Mouse (Mus musculus) neural tube, embryonic 15.5 days (tissue): ENCODE data around the gene Usp32. TPM values are rescaled to one million over a fixed set of nuclear protein-coding genes. Genes with fewer than 3 reads are reported as not detected.

Experiments used
- ATAC-seq: fragments of 200-750 bp; cut with Nextera tagmentation; 2 replicates; pipeline ENCODE4 v1.8.0; 2017; ENCODE audit warnings: mild to moderate bottlenecking, moderate TSS enrichment, moderate library complexity; ENCODE audit not compliant: low FRiP score
- H3K27ac ChIP-seq: fragments of 300-500 bp; sonication (generic); replicated peaks from 2 replicates; pipeline ENCODE4 v1.5.1; 2015; ENCODE audit warnings: mild to moderate bottlenecking, inconsistent platforms
- H3K27me3 ChIP-seq: fragments of 300-500 bp; sonication (generic); replicated peaks from 2 replicates; pipeline ENCODE4 v1.6.1; 2015; ENCODE audit warnings: inconsistent platforms
- H3K36me3 ChIP-seq: fragments of 300-500 bp; sonication (generic); 2 replicates; pipeline ENCODE4 v1.6.1; 2015; ENCODE audit warnings: inconsistent platforms
- H3K4me1 ChIP-seq: fragments of 300-500 bp; sonication (generic); 2 replicates; pipeline ENCODE4 v1.6.1; 2015; ENCODE audit warnings: inconsistent platforms
- H3K4me2 ChIP-seq: fragments of 300-500 bp; sonication (generic); 2 replicates; pipeline ENCODE4 v1.6.1; 2015; ENCODE audit warnings: inconsistent platforms, mild to moderate bottlenecking, moderate library complexity
- H3K4me3 ChIP-seq: fragments of 300-500 bp; sonication (generic); replicated peaks from 2 replicates; pipeline ENCODE4 v1.5.1; 2015; ENCODE audit warnings: mild to moderate bottlenecking, inconsistent platforms
- H3K9ac ChIP-seq: fragments of 300-500 bp; sonication (generic); replicated peaks from 2 replicates; pipeline ENCODE4 v1.6.1; 2015; ENCODE audit warnings: mild to moderate bottlenecking, inconsistent platforms
- H3K9me3 ChIP-seq: fragments of 300-500 bp; sonication (generic); replicated peaks from 2 replicates; pipeline ENCODE4 v1.6.1; 2016; ENCODE audit warnings: inconsistent platforms
- WGBS: fragments of 180-500 bp; shearing (Covaris S2); methylation state at CpG from one replicate; pipeline ENCODE4 v1.1.7; 2015; ENCODE audit warnings: mixed read lengths; 5-methylcytosine and 5-hydroxymethylcytosine counted together
- polyA plus RNA-seq: library from polyadenylated mRNA; unstranded; fragments of >200 nt; fragmentation: Nextera tagmentation; extraction: Ambion mirVana; gene quantifications from 2 replicates; pipeline ENCODE4 v1.2.1, GENCODE M21; 2015

Usp32 gene
- 9.9 and 10.6 TPM in 2 replicates for polyA plus RNA-seq

DNA sequence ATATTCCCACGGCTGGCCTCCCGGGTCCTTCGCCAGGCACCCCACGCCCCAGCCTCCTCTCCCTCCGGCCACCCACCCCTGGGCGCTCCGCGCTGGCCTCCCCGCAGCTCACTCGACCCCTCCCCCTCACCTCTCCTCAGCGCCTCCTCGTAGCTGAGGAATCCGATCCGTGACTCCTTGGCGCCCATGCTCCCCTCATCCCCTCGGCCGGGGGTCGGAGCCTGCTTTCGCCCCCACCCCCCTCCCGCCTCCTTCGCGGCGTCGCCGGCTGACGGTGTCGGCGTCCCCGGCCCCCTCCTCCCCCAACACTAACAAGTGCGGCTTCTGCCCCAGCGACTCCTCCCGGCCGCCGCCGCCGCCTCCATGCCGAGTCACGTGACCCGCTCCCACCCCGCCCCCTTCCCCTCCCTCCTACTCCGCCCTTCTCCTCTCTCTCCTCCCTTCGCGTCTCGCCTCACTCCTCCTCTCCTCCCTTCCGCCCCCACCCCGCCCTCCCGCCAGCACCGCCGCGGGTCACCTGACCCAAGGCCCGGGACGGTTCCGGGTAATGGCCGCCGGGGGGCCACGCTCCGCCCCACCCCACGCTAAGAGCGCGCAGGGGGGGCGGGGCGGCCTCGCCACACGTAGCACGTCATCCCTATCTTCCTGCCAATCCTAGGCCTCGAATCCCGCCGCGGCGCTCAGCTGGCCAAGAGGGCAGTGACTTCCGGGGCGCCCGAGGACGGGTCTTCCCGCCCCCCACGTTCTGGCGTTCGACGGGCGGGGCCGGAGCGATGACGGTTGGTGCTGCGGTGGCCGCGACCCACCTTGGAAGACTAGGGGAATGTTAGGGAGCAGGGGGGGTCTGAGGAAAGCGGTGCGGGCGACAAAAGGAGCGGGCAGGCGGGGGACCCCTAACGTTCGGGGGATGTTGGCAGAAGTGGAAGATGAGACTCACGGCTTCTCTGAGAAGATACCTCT lies at the start of gene Usp32:
Gene Usp32, minus strand, starts transcription at position 581 of the 960 bp plus-strand sequence.
- Histone ChIP-seq H3K4me2 (peak within 1 kb of the TSS; percentile 70), H3K27ac (peak within 1 kb of the TSS; percentile 93), H3K36me3 (no peaks in the 10 kb centered on the region), H3K4me1 (peaks cover 20% of the 10 kb centered on the region), H3K27me3 (no peaks in the 10 kb centered on the region), H3K9ac (peak within 1 kb of the TSS; percentile 87), H3K9me3 (no peaks in the 10 kb centered on the region), H3K4me3 (peak within 1 kb of the TSS; percentile 86)
- WGBS: 1% methylated on average over 70 of the region's 94 CpGs
- peak; percentile 97 for ATAC-seq

- peaks cover 41% of the 10 kb centered on the region for H3K36me3 ChIP-seq
- no peak for ATAC-seq
- no peak overlapping the region for H3K27ac ChIP-seq
These were observed 49.1 kb upstream of the Usp32 start for GRCm38 (mm10) chr11:85189110-85189509.

DNA sequence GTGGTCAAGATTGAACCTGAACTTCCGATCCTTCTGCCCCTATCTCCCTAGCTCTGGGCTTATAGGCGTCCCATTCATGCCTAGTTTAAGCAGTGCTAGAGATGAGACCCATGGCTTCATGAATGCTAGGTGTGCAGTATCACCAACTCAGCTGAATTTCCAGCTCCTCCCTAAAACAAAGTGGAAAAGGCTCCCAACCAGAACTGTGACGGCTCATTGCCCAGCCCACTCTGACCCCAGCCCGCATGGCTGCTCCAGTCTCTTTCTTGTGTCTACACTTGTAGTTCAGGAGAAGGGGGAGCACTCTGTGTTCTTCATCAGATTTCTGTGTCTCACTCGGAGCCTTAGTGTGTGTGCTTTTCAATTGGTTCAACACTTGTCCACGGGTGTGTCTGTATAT lies 44.9 kb upstream of the Usp32 start:
- Histone ChIP-seq H3K9me3 (no peaks in the 10 kb centered on the region), H3K4me2 (no peak overlapping the region), H3K27me3 (no peaks in the 10 kb centered on the region), H3K36me3 (peaks cover 8% of the 10 kb centered on the region), H3K27ac (no peak overlapping the region), H3K4me1 (peaks cover 9% of the 10 kb centered on the region), H3K9ac (no peak overlapping the region), H3K4me3 (no peak overlapping the region)
- 95% methylated on average over 6 of the region's 6 CpGs for WGBS
- no peak for ATAC-seq

More at GRCm38 (mm10) chr11:85189110-85189509, 49.1 kb upstream of the Usp32 start:
- H3K9ac ChIP-seq: no peak overlapping the region
- no peaks in the 10 kb centered on the region for H3K27me3 ChIP-seq
- no peaks in the 10 kb centered on the region for H3K9me3 ChIP-seq
- WGBS: 97% methylated on average over 4 of the region's 4 CpGs
- no peak overlapping the region for H3K4me3 ChIP-seq
- H3K4me1 ChIP-seq: no peaks in the 10 kb centered on the region
- H3K4me2 ChIP-seq: no peak overlapping the region

DNA sequence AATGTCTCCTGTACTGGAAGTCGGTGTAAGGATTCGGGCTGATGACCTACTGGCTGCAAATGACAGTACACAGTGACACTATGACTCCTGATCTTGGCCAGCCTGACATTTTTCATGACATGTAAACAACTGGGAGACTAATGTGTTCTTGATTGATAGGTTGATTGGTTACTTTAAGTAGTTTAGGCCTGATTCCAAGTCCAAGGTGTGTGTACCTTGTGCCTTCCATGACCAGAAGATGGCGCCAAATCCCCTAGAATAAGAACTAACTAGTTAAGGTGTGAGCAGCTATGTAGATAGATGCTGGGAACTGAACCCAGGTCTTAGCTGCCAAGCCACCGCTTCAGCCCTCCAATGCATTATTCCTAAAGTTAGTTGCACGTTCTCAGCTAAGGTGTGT lies 44.1 kb upstream of the Usp32 start:
- ATAC-seq: no peak
- Histone ChIP-seq H3K27me3 (no peaks in the 10 kb centered on the region), H3K27ac (no peak overlapping the region), H3K4me2 (no peak overlapping the region), H3K9ac (no peak overlapping the region), H3K4me1 (peaks cover 9% of the 10 kb centered on the region), H3K36me3 (peaks cover 2% of the 10 kb centered on the region), H3K4me3 (no peak overlapping the region), H3K9me3 (no peaks in the 10 kb centered on the region)
- WGBS: 68% methylated on average over 5 of the region's 5 CpGs

DNA sequence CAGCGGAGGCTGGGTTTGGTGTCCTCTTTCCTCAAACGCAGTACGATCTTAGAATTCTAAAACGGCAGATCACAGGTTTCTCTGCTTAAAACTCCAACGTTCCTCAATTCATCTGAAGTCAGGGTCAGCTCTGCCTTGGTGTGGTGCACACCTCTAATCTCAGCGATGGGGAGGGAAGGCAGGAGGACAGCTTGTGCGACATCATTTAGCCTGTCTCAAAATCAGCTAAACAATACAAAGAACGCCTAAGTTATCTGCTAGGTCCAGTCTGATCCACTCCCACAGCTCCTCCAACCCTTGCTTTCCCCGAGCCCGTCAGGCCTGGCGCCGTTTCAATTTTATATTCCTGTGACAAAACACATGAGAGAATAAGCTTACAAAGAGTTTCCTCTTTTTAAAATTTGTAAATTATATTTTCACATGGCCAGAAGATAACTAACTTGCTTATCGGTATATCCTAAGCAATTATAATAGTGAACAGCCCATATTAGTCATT lies 43.4 kb upstream of the Usp32 start:
- 25% methylated on average over 13 of the region's 13 CpGs for WGBS
- Histone ChIP-seq H3K36me3 (no peaks in the 10 kb centered on the region), H3K27ac (peak overlapping the region; percentile 67), H3K4me2 (peak overlapping the region; percentile 60), H3K4me3 (peak overlapping the region; percentile 40), H3K27me3 (no peaks in the 10 kb centered on the region), H3K9ac (peak overlapping the region; percentile 46), H3K4me1 (peaks cover 9% of the 10 kb centered on the region), H3K9me3 (no peaks in the 10 kb centered on the region)
- ATAC-seq: peak; percentile 40; the same call in 1 of the 2 replicates

DNA sequence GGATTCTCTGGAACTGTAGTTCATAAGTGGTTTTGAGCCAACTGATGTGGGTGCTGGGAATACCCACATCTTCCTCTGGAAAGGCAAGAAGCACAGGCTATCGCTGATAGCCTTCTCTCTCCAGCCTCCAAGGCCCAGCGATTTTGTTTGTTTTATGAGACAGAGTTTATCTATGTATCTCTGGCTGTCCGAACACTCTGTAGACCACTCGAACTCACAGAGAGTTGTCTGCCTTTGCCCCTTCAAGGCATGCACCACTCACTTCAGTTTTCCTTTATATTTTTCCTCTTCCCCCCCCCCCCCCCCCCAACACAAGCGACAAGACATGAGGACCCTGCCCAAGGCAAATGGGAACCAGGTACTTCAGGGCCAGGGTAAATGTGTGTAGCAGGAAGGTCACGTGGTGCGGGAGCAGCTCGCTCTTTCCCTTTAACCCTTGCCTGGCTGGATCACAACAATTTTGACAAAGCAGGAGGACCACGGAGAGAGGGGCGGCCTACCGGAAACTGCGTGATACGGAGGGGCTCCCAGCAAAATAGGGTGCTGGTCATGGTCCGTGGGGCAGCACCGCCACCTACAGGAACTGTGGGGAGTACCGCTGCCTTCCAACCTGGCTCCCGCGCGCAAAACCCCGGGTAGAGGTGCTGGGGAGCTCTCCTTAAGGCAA lies 42.8 kb upstream of the Usp32 start:
- peak; percentile 95 for ATAC-seq
- Histone ChIP-seq H3K4me3 (peak overlapping the region; percentile 40), H3K27me3 (no peaks in the 10 kb centered on the region), H3K36me3 (no peaks in the 10 kb centered on the region), H3K4me1 (peaks cover 9% of the 10 kb centered on the region), H3K9ac (peak overlapping the region; percentile 46), H3K9me3 (no peaks in the 10 kb centered on the region), H3K4me2 (peak overlapping the region; percentile 60), H3K27ac (peak overlapping the region; percentile 67)
- WGBS: 6% methylated on average over 20 of the region's 20 CpGs

DNA sequence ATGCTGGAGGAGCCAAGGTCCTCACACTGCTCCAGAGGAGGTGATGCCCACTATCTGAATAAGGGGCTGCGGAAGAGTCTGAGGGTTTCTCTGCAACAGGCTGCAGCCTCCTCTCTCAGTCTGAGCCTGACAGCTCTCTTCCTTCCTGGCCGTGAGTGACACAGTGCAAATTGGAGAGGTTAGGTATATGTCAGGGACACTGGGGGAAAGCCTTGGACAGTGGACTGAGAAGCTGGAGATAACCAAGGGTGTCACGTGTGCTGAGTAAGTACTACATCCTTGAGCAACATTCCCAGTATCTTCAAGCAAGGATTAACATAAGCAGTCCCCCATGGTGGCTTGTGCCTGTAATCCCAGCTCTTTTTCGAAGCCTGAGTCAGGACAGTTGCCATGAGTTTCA lies 38.5 kb upstream of the Usp32 start:
- WGBS: 87% methylated on average over 4 of the region's 4 CpGs
- no peaks in the 10 kb centered on the region for H3K36me3 ChIP-seq
- ATAC-seq: no peak
- no peak overlapping the region for H3K4me2 ChIP-seq
- no peaks in the 10 kb centered on the region for H3K9me3 ChIP-seq
- no peak overlapping the region for H3K27ac ChIP-seq
- peaks cover 9% of the 10 kb centered on the region for H3K4me1 ChIP-seq
- no peak overlapping the region for H3K4me3 ChIP-seq
- no peak overlapping the region for H3K9ac ChIP-seq
- no peaks in the 10 kb centered on the region for H3K27me3 ChIP-seq

- Histone ChIP-seq H3K4me2 (no peak overlapping the region), H3K36me3 (no peaks in the 10 kb centered on the region), H3K27ac (no peak overlapping the region), H3K27me3 (no peaks in the 10 kb centered on the region), H3K4me1 (peaks cover 5% of the 10 kb centered on the region; the same call in 1 of the 2 replicates), H3K4me3 (no peak overlapping the region), H3K9me3 (no peaks in the 10 kb centered on the region), H3K9ac (no peak overlapping the region)
- ATAC-seq: no peak
- WGBS: 87% methylated on average over 6 of the region's 6 CpGs
These were observed 37.8 kb upstream of the Usp32 start for GRCm38 (mm10) chr11:85177761-85178160.

DNA sequence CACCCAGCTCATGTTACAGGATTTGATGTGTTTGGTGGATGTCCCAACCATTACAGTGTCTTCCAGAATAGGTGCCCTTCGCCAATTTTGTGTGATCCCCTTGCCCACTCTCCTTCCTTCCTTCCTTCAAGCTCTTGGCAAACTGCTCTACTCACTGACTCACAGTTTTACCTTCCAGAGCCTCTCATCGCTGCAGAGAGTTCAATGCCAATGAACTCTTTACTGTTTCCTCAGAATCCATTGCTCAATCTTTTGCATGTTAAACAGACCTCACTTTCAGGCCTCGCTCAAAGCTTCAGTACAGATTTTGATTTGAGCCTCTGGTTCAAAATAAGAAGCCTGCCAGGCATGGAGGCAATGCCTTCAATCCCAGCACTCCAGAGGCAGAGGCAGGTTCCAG lies 36.0 kb upstream of the Usp32 start:
- 88% methylated on average over 3 of the region's 3 CpGs for WGBS
- H3K27ac ChIP-seq: no peak overlapping the region
- no peak overlapping the region for H3K4me3 ChIP-seq
- no peaks in the 10 kb centered on the region for H3K9me3 ChIP-seq
- no peak for ATAC-seq
- no peak overlapping the region for H3K9ac ChIP-seq
- no peaks in the 10 kb centered on the region for H3K4me1 ChIP-seq
- no peak overlapping the region for H3K4me2 ChIP-seq
- no peaks in the 10 kb centered on the region for H3K27me3 ChIP-seq
- H3K36me3 ChIP-seq: no peaks in the 10 kb centered on the region

DNA sequence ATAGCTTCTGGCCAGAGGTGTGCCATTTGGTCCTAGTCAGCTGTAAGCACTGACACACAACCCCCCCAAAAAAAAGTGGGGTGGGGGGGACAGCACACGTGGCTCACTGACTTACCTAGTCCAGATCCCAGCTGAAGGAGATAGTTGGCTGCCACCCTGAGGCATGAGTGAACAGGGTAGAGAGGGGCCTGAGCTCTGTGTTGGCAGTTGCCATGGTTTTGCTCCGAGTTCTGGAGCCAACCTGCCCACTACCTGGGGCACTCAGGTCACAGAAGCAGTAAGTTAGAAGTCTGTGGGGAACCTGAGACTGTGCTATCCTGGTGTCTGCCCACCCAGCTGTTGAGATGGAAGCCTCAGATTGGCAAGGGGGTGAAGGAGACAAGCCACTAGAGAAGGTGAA lies 30.9 kb upstream of the Usp32 start:
- ATAC-seq: no peak
- H3K27ac ChIP-seq: no peak overlapping the region
- 45% methylated on average over 2 of the region's 2 CpGs for WGBS
- H3K36me3 ChIP-seq: no peaks in the 10 kb centered on the region
- H3K9me3 ChIP-seq: no peaks in the 10 kb centered on the region
- no peaks in the 10 kb centered on the region for H3K27me3 ChIP-seq
- H3K4me3 ChIP-seq: no peak overlapping the region
- no peak overlapping the region for H3K9ac ChIP-seq
- H3K4me2 ChIP-seq: peak overlapping the region; percentile 66
- peaks cover 8% of the 10 kb centered on the region for H3K4me1 ChIP-seq

DNA sequence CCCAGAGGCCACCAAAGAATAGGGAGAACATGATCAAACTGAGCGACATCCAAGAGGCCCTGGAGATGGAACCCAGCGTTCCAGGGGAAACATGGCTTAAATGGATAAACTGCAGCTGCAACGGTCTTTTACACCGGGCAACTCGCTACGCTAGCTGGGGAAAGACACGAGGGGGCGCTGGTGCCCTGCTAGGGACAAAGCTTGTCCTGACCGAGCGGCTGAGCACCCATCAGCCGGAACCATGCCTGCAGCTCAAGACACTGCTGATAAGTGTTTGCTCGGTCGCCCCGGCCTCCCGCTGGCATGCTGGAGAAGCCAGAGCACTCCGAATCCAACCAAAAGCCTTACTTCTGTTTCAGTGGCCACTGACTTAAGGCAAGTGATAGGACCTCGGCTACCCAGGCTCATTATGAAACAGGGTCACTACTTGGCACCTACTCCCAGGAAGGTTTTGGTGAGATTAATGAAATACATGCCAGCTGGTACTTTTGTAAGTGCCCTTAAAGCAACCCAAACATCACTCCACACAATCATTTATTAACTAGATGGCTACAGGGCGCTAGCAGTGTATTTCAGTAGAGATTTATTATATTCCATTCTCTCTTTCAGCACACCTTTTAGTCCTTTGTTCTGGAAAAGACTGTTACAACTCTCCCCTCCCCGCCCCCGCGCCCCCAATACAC lies 30.2 kb upstream of the Usp32 start, which contains the start of gene 1700125H20Rik:
Gene 1700125H20Rik, plus strand, starts transcription at position 347 of the 683 bp plus-strand sequence.
- Histone ChIP-seq H3K36me3 (no peaks in the 10 kb centered on the region), H3K4me1 (peaks cover 8% of the 10 kb centered on the region), H3K4me2 (peak within 1 kb of the TSS; percentile 66), H3K9ac (no peak within 1 kb of the TSS), H3K9me3 (no peaks in the 10 kb centered on the region), H3K27ac (no peak within 1 kb of the TSS), H3K4me3 (peak within 1 kb of the TSS; percentile 34), H3K27me3 (no peaks in the 10 kb centered on the region)
- ATAC-seq: peak; percentile 85; the same call in 1 of the 2 replicates
- 10% methylated on average over 21 of the region's 21 CpGs for WGBS
